ENCODE assay signal across 9 mouse cellular contexts in genomic region chr4:97771426-97771825, GRCm38 (mm10). TPM values are rescaled to one million over a fixed set of nuclear protein-coding genes. Genes with fewer than 3 reads are reported as not detected.
A peak's percentile ranks its signal among the peaks of the same experiment; 100 is the strongest.
DNase-seq lines count a peak whose midpoint lies in the region; ATAC-seq and TF ChIP-seq lines count a peak whose summit lies in the region.
"Had no signal": no experiment of that assay in that cellular context is flagged by ENCODE, and none has a peak within 500 bp of the region (broad histone marks: within the 10 kb centered on the region; RNA-seq: fewer than 3 reads in every experiment).

No protein-coding gene starts in this region.

- peak overlapping the region; percentile 48 for H3K4me3 ChIP-seq in kidney, embryonic 16.5 days (ENCODE audit: low read length)
- H3K4me3 ChIP-seq in bone marrow, adult 2 months (replicated peaks; ENCODE audit: control insufficient read depth, low read depth, low read length): peak overlapping the region; percentile 83
- peak overlapping the region; percentile 44 for H3K4me3 ChIP-seq in hindbrain, embryonic 12.5 days
- peak overlapping the region; percentile 50 for H3K4me3 ChIP-seq in midbrain, embryonic 13.5 days (replicated peaks)

- ATAC-seq in kidney, embryonic 16.5 days (ENCODE audit: low FRiP score, low TSS enrichment): no peak
- no peak for ATAC-seq in hindbrain, embryonic 12.5 days (ENCODE audit: low FRiP score)
- ATAC-seq in midbrain, embryonic 13.5 days: no peak

- no peak for TF ChIP-seq POLR2A in bone marrow, adult 2 months (IDR thresholded peaks at IDR 0.05; ENCODE audit: borderline replicate concordance, control insufficient read depth, low read depth, low read length)

- H3K4me2 ChIP-seq in kidney, embryonic 16.5 days (replicated peaks; ENCODE audit: low read depth, low read length): peak overlapping the region; percentile 65
- peak overlapping the region; percentile 84 for H3K4me2 ChIP-seq in hindbrain, embryonic 12.5 days (replicated peaks)
- H3K4me2 ChIP-seq in midbrain, embryonic 13.5 days (replicated peaks): peak overlapping the region; percentile 54

- peaks cover 13% of the 10 kb centered on the region for H3K27me3 ChIP-seq in kidney, embryonic 16.5 days (ENCODE audit: insufficient read depth, low read length)
- H3K27me3 ChIP-seq in hindbrain, embryonic 12.5 days: 0 out of 2 replicates have a peak, but pooled peaks cover 4% of the 10 kb centered on the region
- peaks cover 26% of the 10 kb centered on the region for H3K27me3 ChIP-seq in midbrain, embryonic 13.5 days

- no peak for DNase-seq in kidney, adult 18-20 months
- no peak for DNase-seq in adrenal gland, postnatal 36 days
- no peak for DNase-seq in thymus, postnatal 10 days (ENCODE audit: low spot score in 2 of 2)
- DNase-seq in frontal cortex, postnatal 14 days (ENCODE audit: low spot score in 2 of 2): no peak

- H3K9ac ChIP-seq in kidney, embryonic 16.5 days (replicated peaks; ENCODE audit: low read length): peak overlapping the region; percentile 57
- peak overlapping the region; percentile 55 for H3K9ac ChIP-seq in hindbrain, embryonic 12.5 days
- peak overlapping the region; percentile 42 for H3K9ac ChIP-seq in midbrain, embryonic 13.5 days (replicated peaks)

- H3K27ac ChIP-seq in kidney, embryonic 16.5 days (ENCODE audit: low read length): peak overlapping the region; percentile 94
- H3K27ac ChIP-seq in bone marrow, adult 2 months (ENCODE audit: control insufficient read depth, insufficient read depth, low read depth, low read length, poor library complexity): no peak overlapping the region
- peak overlapping the region; percentile 93 for H3K27ac ChIP-seq in hindbrain, embryonic 12.5 days
- H3K27ac ChIP-seq in midbrain, embryonic 13.5 days: peak overlapping the region; percentile 89

- H3K36me3 ChIP-seq in kidney, embryonic 16.5 days (ENCODE audit: insufficient read depth, low read length): no peaks in the 10 kb centered on the region
- H3K36me3 ChIP-seq in hindbrain, embryonic 12.5 days: no peaks in the 10 kb centered on the region
- no peaks in the 10 kb centered on the region for H3K36me3 ChIP-seq in midbrain, embryonic 13.5 days

- 13% methylated on average over 5 of the region's 5 CpGs for WGBS in kidney, embryonic 16.5 days
- 20% methylated on average over 5 of the region's 5 CpGs for WGBS in bone marrow, adult 2 months
- WGBS in hindbrain, embryonic 12.5 days: 20% methylated on average over 5 of the region's 5 CpGs
- WGBS in midbrain, embryonic 13.5 days: 8% methylated on average over 5 of the region's 5 CpGs

- no peaks in the 10 kb centered on the region for H3K9me3 ChIP-seq in kidney, embryonic 16.5 days (ENCODE audit: low read length)
- no peaks in the 10 kb centered on the region for H3K9me3 ChIP-seq in hindbrain, embryonic 12.5 days (replicated peaks)
- no peaks in the 10 kb centered on the region for H3K9me3 ChIP-seq in midbrain, embryonic 13.5 days

- peaks cover 22% of the 10 kb centered on the region for H3K4me1 ChIP-seq in kidney, embryonic 16.5 days (ENCODE audit: insufficient read depth, low read length)
- no peaks in the 10 kb centered on the region for H3K4me1 ChIP-seq in bone marrow, adult 2 months (ENCODE audit: control insufficient read depth, insufficient read depth, low read length)
- peaks cover 21% of the 10 kb centered on the region for H3K4me1 ChIP-seq in hindbrain, embryonic 12.5 days
- H3K4me1 ChIP-seq in midbrain, embryonic 13.5 days (replicated peaks): peaks cover 31% of the 10 kb centered on the region

- no peak for TF ChIP-seq CTCF in bone marrow, adult 2 months (IDR thresholded peaks at IDR 0.05; ENCODE audit: control insufficient read depth, insufficient read depth, low read length)

RNA-seq across cellular contexts. Expression of gene Nfia, which starts 1.1 kb away (rescaled TPM):
- 19.9 and 25.0 TPM in 2 replicates for polyA plus RNA-seq in kidney, embryonic 16.5 days (2015; fragmentation: Nextera tagmentation; extraction: Ambion mirVana)
- polyA plus RNA-seq in bone marrow, adult 2 months (2011; ENCODE audit: insufficient read depth, insufficient read length, low replicate concordance, missing spikeins): 5.8 and 6.1 TPM in 2 replicates
- 58.4 and 62.7 TPM in 2 replicates for polyA plus RNA-seq in hindbrain, embryonic 12.5 days (2016; fragmentation: Nextera tagmentation; extraction: Ambion mirVana)
- polyA plus RNA-seq in midbrain, embryonic 13.5 days (2015; fragmentation: Nextera tagmentation; extraction: Ambion mirVana): 31.7 and 36.2 TPM in 2 replicates
- 100 to 1,000 TPM; 124 to 204 TPM for total RNA-seq in adrenal gland, postnatal 36 days (2021)

RNA-seq across cellular contexts. Expression of gene E130114P18Rik, which starts 6.5 kb away (rescaled TPM):
- 0.54 and 0.58 TPM in 2 replicates for polyA plus RNA-seq in kidney, embryonic 16.5 days (2015; fragmentation: Nextera tagmentation; extraction: Ambion mirVana)
- polyA plus RNA-seq in bone marrow, adult 2 months (2011; ENCODE audit: insufficient read depth, insufficient read length, low replicate concordance, missing spikeins): not detected in 2 replicates
- polyA plus RNA-seq in hindbrain, embryonic 12.5 days (2016; fragmentation: Nextera tagmentation; extraction: Ambion mirVana): 28.0 and 28.2 TPM in 2 replicates
- 22.5 and 24.4 TPM in 2 replicates for polyA plus RNA-seq in midbrain, embryonic 13.5 days (2015; fragmentation: Nextera tagmentation; extraction: Ambion mirVana)
- total RNA-seq in adrenal gland, postnatal 36 days (2021): not detected
- total RNA-seq: hematopoietic stem cell, adult 5-6 weeks had no signal

Comparison
In these comparisons a context has a peak if more than half of its experiments do, and no peak if none do; other contexts are left out.
1. RNA of gene E130114P18Rik, which starts 6.5 kb away (polyA plus RNA-seq): 28.0 to 28.2 TPM in hindbrain, embryonic 12.5 days and 22.5 to 24.4 TPM in midbrain, embryonic 13.5 days; not detected in bone marrow, adult 2 months and 0.54 to 0.58 TPM in kidney, embryonic 16.5 days; every median in the first group is over 10 times any median in the second.
2. Peak in every context shown above with its lines, with median percentiles within 50 percentile points of each other: H3K4me2 ChIP-seq, H3K4me3 ChIP-seq and H3K9ac ChIP-seq.